Mouse (Mus musculus) MN1 (cell line): ENCODE results near the gene 1110059G10Rik.

Source experiments
- DNase-seq: peaks from one replicate; pipeline ENCODE4 v3.0.0-alpha.2; 2016; ENCODE audit warnings: low spot score

The 1110059G10Rik gene

DNA sequence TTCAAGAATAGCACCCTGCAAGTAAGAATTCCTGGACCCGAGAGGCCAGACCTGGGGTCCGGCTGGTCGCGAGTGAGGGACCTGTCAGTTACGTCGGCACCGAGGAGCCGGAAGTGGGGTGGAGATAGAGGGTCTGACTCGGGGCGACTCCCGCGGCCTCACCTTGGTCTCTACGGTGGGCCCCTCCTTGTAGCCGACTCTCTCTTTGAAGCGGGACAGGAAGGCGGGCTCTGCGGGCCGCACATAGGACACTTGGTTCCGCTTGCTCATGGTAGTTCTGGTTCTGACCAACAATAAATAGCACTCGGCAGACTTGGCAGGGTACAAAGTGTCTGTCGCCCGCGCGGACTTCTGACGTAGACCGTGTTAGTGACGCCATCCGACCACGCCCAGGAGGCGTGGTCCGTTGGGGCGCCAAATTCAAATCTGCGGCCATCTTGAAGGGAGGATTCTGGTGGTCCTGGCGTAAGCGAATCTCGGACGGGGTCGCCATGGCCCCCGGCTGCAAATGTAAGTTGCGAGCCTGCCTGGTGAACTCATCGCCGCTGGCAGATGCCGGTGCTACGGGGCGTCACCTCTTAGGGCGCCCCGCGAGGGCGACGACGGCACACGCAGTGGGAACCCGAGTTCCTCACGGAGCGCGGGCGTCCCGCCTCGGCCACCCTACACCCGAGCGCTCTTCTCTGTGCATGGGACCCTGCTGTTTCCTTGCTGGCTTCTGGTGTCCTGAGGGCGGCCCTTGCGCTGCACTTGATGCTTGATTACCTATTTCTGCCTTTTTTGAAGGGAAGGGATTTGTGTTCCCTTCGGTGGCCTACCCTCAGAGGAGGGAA lies at the start of gene 1110059G10Rik, which contains the start of gene Kif15:
TSS of gene 1110059G10Rik (minus strand) at position 358 of the 833 bp plus-strand sequence.
TSS of gene Kif15 (plus strand) at position 404 of the 833 bp plus-strand sequence.
- DNase-seq: peak; percentile 95

DNA sequence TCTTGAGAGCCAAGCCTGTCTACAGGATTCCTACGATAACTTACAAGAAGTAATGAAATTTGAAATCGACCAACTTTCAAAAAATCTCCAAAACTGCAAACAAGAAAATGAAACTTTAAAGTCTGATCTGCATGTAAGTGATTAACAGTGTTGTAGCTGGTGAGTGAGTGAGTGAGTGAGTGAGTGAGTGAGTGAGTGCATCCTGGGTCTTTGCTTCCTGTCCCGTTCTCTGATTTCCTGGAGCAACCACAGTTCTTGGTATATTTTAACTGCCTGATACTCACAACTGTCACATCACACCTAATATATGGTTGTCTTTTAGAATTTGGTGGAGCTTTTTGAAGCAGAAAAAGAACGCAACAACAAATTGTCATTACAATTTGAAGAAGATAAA lies 48.4 kb upstream of the 1110059G10Rik start:
- no peak for DNase-seq

DNA sequence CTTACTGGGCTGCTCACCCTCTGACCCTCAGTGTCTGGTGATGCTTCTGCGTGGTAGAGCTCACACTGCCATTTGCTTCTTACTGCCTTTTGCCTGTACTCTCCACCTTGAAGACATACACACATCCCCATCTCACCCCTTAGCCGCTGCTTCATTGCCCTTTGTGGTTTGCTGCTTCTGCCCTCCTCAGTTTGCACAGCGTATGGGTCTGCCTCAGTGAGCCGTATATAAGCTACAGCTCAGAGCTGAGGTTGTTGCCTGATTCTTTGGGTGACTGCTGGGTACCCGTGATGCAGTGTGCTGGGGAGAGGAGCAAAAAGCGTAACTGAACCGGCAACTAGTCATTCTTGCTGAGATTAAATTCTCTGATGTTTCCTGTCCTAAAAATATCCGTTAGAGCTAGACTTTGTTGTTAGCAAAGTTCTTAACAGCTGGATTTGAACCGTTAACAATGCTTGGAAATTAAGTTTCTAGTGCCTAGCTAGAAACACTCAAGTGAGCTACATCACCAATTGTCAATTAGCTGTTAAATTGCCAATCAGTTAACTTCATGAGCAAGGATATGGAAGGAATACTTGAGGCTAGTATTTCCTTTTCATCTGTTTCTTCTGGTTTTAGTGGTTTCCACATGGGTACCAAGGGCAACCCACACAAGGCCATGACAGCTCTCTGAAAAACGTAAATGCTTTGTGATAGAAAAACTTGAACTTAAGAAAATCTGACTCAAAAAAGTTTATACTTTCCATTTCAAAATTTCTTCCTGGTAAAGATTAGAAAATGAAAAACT lies 47.8 kb upstream of the 1110059G10Rik start:
- no peak for DNase-seq

DNA sequence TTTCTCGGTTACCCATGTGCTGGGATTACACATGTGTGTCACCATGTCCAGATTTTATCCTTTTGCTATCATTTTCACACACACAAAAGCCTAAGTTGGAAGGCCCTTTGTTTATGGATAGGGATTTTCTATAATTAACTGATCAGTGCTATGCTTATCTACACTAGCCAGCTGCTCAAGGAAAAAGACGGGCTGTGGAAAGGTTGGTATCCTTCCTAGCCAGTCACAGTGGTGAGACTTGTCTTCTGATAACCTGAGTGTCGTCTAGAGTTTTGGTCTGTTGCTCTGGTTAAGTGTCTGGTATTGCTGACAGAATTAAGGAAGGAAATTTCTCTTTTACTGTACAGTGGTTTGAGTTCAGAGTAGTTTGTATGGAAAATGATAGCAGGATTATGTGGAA lies 21.9 kb downstream of the 1110059G10Rik start:
- DNase-seq: no peak

DNA sequence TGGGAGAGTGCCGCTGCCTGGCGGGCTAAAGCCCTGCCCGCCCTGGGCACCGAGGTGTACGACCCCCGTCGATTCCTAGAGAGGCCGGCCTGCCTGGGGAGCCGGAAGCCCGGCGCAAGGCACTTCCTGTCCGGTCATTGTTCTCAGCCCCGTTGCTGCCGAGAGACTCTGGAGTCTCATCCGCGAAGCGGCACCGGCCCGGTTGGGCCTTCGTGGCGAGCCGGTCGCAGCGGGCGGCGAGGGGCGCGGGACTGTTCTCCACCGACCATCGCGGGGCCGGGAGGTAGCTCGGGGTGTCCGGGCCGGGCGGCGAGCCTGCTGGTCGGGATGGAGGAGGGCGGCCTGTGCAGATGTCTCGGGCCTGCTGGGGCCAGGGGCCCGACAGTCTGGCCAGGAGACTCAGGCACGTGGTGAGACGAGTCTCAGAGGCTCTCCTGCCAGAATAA lies 27.8 kb downstream of the 1110059G10Rik start, which contains the start of gene Zfp105:
TSS of gene Zfp105 (plus strand) at position 137 of the 446 bp plus-strand sequence.
- peak; percentile 83 for DNase-seq

DNA sequence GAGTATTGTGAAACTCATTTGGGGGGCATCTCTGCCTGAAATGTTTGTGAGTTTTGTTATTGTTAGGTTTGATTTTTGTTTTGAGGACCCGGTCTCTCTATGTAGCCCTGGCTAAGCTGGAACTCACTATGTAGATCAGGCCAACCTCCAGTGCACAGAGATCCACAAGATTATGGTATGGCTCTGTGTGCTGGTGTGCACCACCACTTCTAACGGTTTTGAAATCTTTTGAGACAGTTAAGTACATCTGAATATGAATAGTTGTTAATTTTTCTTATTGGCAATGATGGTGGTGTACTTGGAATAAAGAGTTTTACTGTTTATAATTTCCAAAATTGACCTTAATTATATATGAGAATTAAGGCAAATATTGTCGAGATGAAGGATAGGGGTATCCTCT lies 28.4 kb downstream of the 1110059G10Rik start:
- DNase-seq: no peak

DNA sequence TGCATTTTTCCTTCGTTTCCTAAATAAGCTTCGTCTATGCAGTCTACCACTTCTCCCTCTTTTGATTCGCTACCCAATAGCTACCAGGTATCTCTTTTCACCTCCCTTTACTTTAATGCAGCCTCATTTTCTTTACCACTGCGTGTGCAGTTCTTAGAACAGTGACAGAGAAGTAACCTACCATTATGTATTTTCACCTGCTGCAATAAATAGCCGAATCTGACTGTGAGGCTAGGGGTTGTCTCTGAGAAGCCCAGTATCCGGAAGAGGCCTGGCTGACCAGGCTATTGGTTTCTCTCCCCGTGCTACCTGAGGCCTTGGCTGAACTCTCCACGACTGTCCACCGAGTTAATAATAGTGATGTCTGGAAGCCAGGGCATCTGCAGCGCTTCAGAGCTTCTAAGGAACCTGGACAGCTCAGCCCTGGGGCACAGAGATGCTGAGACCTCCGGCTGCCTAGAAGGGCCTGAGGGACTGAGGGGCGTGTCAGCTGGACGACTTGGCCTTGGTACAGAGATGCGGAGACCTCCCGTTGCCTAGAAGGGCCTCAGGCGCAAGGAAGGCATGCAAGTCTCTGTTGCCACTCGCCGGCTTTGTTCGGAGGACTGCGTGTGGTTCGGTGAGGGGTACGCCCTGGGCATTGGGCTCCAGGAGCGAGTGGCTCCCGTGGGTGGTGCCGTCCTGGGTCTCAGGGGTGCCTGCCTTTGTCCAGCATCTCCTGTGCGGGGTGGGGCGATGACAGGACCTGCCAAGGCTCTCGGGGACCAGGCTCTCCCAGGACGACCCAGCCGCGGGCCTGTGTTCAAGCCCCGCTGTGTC lies 47.9 kb downstream of the 1110059G10Rik start:
- DNase-seq: peak; percentile 91

DNA sequence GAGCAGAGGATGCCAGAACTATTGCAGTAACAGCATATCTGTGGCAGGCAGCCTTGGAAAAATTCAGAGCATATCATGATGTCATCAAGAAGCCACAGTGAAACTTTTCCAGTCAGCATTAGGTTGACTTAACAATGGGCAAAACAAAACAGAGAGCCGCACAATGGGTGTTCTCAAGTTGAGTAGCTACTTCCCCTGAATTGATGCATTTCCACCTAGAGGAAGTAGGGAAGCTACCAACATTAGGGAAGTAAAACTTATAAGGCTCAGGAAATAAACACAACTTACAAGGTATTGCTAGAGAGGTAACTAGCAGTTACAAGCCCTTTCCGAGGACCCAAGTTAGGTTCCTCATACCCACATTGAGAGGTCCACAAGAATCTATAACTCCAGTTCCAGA lies 49.8 kb downstream of the 1110059G10Rik start:
- DNase-seq: no peak
